Mouse (Mus musculus): ENCODE measurements at regions not wholly inside any gene's neighbourhood (a gene's known extent, or its start where the extent isn't known, plus 50 kb on each side); places are given as distances from the start of the nearest gene placed in this dataset.

GRCm38 (mm10) chr14:25360726-25361125 lies 98.3 kb upstream of the Zmiz1 start:
- Histone ChIP-seq H3K36me3 (ENCODE audit: control insufficient read depth, insufficient read depth, low read length, poor library complexity, severe bottlenecking) (no peaks in the 10 kb centered on the region), H3K4me3 (ENCODE audit: low read depth, low read length) (no peak overlapping the region), H3K9ac (ENCODE audit: low read depth, poor library complexity, severe bottlenecking) (no peak overlapping the region), H3K4me1 (ENCODE audit: control insufficient read depth, insufficient read depth, low read length) (peaks cover 1% of the 10 kb centered on the region), H3K27ac (ENCODE audit: insufficient read depth, low read length) (no peak overlapping the region), H3K27me3 (ENCODE audit: control insufficient read depth, insufficient read depth, low read length, poor library complexity, severe bottlenecking) (no peaks in the 10 kb centered on the region), H3K9me3 (replicated peaks; ENCODE audit: control insufficient read depth, insufficient read depth, low read length, poor library complexity, severe bottlenecking) (no peaks in the 10 kb centered on the region)
- TF ChIP-seq EP300 (IDR thresholded peaks at IDR 0.05; ENCODE audit: insufficient read depth, low read depth, low read length) (no peak), CTCF (IDR thresholded peaks at IDR 0.05; ENCODE audit: low read depth, low read length) (no peak), POLR2A (IDR thresholded peaks at IDR 0.05; ENCODE audit: insufficient read depth, low read length) (no peak)

GRCm38 (mm10) chr14:25361129-25361528 lies 97.9 kb upstream of the Zmiz1 start:
- Histone ChIP-seq H3K27ac (ENCODE audit: insufficient read depth, low read length) (no peak overlapping the region), H3K9ac (ENCODE audit: low read depth, poor library complexity, severe bottlenecking) (no peak overlapping the region), H3K4me3 (ENCODE audit: low read depth, low read length) (no peak overlapping the region), H3K4me1 (ENCODE audit: control insufficient read depth, insufficient read depth, low read length) (peaks cover 1% of the 10 kb centered on the region), H3K9me3 (replicated peaks; ENCODE audit: control insufficient read depth, insufficient read depth, low read length, poor library complexity, severe bottlenecking) (no peaks in the 10 kb centered on the region), H3K36me3 (ENCODE audit: control insufficient read depth, insufficient read depth, low read length, poor library complexity, severe bottlenecking) (no peaks in the 10 kb centered on the region), H3K27me3 (ENCODE audit: control insufficient read depth, insufficient read depth, low read length, poor library complexity, severe bottlenecking) (no peaks in the 10 kb centered on the region)
- TF ChIP-seq EP300 (IDR thresholded peaks at IDR 0.05; ENCODE audit: insufficient read depth, low read depth, low read length) (no peak), CTCF (IDR thresholded peaks at IDR 0.05; ENCODE audit: low read depth, low read length) (no peak), POLR2A (IDR thresholded peaks at IDR 0.05; ENCODE audit: insufficient read depth, low read length) (no peak)

GRCm38 (mm10) chr14:25362771-25363170 lies 96.2 kb upstream of the Zmiz1 start:
- TF ChIP-seq CTCF (IDR thresholded peaks at IDR 0.05; ENCODE audit: low read depth, low read length) (no peak), POLR2A (IDR thresholded peaks at IDR 0.05; ENCODE audit: insufficient read depth, low read length) (no peak), EP300 (IDR thresholded peaks at IDR 0.05; ENCODE audit: insufficient read depth, low read depth, low read length) (no peak; the same call in 1 of the 2 replicates)
- no peaks in the 10 kb centered on the region for H3K27me3 ChIP-seq (ENCODE audit: control insufficient read depth, insufficient read depth, low read length, poor library complexity, severe bottlenecking)
- peaks cover 1% of the 10 kb centered on the region for H3K4me1 ChIP-seq (ENCODE audit: control insufficient read depth, insufficient read depth, low read length)
- no peak overlapping the region for H3K9ac ChIP-seq (ENCODE audit: low read depth, poor library complexity, severe bottlenecking)
- H3K27ac ChIP-seq (ENCODE audit: insufficient read depth, low read length), result no peak overlapping the region
- no peaks in the 10 kb centered on the region for H3K9me3 ChIP-seq (replicated peaks; ENCODE audit: control insufficient read depth, insufficient read depth, low read length, poor library complexity, severe bottlenecking)
- H3K4me3 ChIP-seq (ENCODE audit: low read depth, low read length), result no peak overlapping the region
- H3K36me3 ChIP-seq (ENCODE audit: control insufficient read depth, insufficient read depth, low read length, poor library complexity, severe bottlenecking), result no peaks in the 10 kb centered on the region

- Histone ChIP-seq H3K4me3 (ENCODE audit: low read depth, low read length) (no peak overlapping the region), H3K36me3 (ENCODE audit: control insufficient read depth, insufficient read depth, low read length, poor library complexity, severe bottlenecking) (no peaks in the 10 kb centered on the region), H3K9me3 (replicated peaks; ENCODE audit: control insufficient read depth, insufficient read depth, low read length, poor library complexity, severe bottlenecking) (no peaks in the 10 kb centered on the region), H3K27ac (ENCODE audit: insufficient read depth, low read length) (no peak overlapping the region), H3K27me3 (ENCODE audit: control insufficient read depth, insufficient read depth, low read length, poor library complexity, severe bottlenecking) (no peaks in the 10 kb centered on the region), H3K9ac (ENCODE audit: low read depth, poor library complexity, severe bottlenecking) (no peak overlapping the region), H3K4me1 (ENCODE audit: control insufficient read depth, insufficient read depth, low read length) (peaks cover 1% of the 10 kb centered on the region)
- TF ChIP-seq POLR2A (IDR thresholded peaks at IDR 0.05; ENCODE audit: insufficient read depth, low read length), result no peak
These were observed 93.7 kb upstream of the Zmiz1 start for GRCm38 (mm10) chr14:25365226-25365800.

DNA sequence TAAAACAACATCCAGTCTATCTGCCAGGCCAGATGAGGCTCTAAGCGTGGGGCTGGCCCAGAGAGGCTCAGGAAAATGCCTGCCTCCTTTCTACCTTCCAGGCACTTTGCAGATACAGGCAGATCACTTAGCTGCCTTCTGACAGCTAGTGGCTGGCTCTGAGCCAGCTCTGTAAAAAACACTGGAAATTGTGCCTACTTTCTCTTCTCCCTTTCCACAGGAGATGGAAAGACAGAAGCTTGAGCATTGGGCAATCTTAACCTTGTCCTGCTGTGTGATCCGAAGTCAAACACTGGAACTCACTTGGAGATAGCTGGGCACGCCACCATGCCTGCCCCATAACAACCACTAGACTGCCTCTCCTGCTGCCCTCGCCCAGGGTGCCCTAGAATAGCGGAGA lies 93.0 kb upstream of the Zmiz1 start:
- Histone ChIP-seq H3K9me3 (replicated peaks; ENCODE audit: control insufficient read depth, insufficient read depth, low read length, poor library complexity, severe bottlenecking) (no peaks in the 10 kb centered on the region), H3K27me3 (ENCODE audit: control insufficient read depth, insufficient read depth, low read length, poor library complexity, severe bottlenecking) (no peaks in the 10 kb centered on the region), H3K27ac (ENCODE audit: insufficient read depth, low read length) (no peak overlapping the region), H3K4me3 (ENCODE audit: low read depth, low read length) (no peak overlapping the region), H3K9ac (ENCODE audit: low read depth, poor library complexity, severe bottlenecking) (no peak overlapping the region), H3K36me3 (ENCODE audit: control insufficient read depth, insufficient read depth, low read length, poor library complexity, severe bottlenecking) (no peaks in the 10 kb centered on the region), H3K4me1 (ENCODE audit: control insufficient read depth, insufficient read depth, low read length) (peaks cover 1% of the 10 kb centered on the region)
- TF ChIP-seq POLR2A (IDR thresholded peaks at IDR 0.05; ENCODE audit: insufficient read depth, low read length), result no peak
- TF ChIP-seq EP300 (IDR thresholded peaks at IDR 0.05; ENCODE audit: insufficient read depth, low read depth, low read length), result no peak
- no peak for TF ChIP-seq CTCF (IDR thresholded peaks at IDR 0.05; ENCODE audit: low read depth, low read length)

DNA sequence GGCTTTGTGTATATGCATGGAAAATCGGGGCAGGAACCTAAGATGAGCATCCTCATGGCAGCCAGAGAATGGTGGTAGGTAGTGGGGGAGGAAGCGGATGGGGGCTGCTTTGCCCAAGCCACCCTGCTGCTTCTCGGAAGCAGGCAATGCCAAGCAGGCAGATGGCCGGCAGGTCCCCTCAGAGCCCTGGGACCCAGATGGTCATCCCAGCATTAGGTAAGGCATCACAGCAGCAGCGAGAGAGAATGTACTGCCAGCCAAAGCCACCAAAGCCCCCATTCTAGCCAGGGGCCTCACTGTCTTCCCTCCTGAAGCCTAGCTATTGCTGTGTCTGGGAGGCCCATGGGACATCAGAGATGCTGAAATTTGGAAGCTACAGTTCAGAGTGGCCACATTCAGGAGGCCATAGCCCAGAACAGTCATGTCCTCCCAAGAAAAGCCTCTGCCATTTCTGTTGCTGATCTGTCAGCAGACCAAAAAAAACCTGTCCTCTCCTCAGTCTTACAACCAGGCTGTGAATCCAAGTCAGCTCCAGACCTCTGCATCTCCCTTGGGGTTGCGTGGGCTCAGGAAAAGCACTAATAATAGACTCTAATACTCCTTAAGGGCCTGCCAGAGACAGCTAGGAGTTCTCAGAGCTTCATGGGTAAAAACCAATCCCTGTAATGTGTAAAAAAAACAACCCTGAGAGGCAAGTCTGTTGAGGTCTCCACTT lies 88.5 kb upstream of the Zmiz1 start:
- no peak overlapping the region for H3K27ac ChIP-seq (ENCODE audit: insufficient read depth, low read length)
- no peak overlapping the region for H3K9ac ChIP-seq (ENCODE audit: low read depth, poor library complexity, severe bottlenecking)
- H3K4me3 ChIP-seq (ENCODE audit: low read depth, low read length), result no peak overlapping the region
- TF ChIP-seq POLR2A (IDR thresholded peaks at IDR 0.05; ENCODE audit: insufficient read depth, low read length) (no peak), EP300 (IDR thresholded peaks at IDR 0.05; ENCODE audit: insufficient read depth, low read depth, low read length) (no peak), CTCF (IDR thresholded peaks at IDR 0.05; ENCODE audit: low read depth, low read length) (no peak)
- H3K36me3 ChIP-seq (ENCODE audit: control insufficient read depth, insufficient read depth, low read length, poor library complexity, severe bottlenecking), result no peaks in the 10 kb centered on the region
- no peaks in the 10 kb centered on the region for H3K27me3 ChIP-seq (ENCODE audit: control insufficient read depth, insufficient read depth, low read length, poor library complexity, severe bottlenecking)
- no peaks in the 10 kb centered on the region for H3K4me1 ChIP-seq (ENCODE audit: control insufficient read depth, insufficient read depth, low read length)
- H3K9me3 ChIP-seq (replicated peaks; ENCODE audit: control insufficient read depth, insufficient read depth, low read length, poor library complexity, severe bottlenecking), result no peaks in the 10 kb centered on the region
